Mouse (Mus musculus) stomach, postnatal 0 days (tissue): ENCODE data around the gene Fam213b.

Experiments
- CTCF ChIP-seq: IDR thresholded peaks from 2 replicates; pipeline ENCODE4 v1.5.1; 2016; ENCODE audit warnings: antibody characterized with exemption, low read depth, mild to moderate bottlenecking, moderate library complexity
- EP300 ChIP-seq: optimal IDR thresholded peaks from 2 replicates; pipeline ENCODE3; 2016; ENCODE audit warnings: antibody characterized with exemption

DNA sequence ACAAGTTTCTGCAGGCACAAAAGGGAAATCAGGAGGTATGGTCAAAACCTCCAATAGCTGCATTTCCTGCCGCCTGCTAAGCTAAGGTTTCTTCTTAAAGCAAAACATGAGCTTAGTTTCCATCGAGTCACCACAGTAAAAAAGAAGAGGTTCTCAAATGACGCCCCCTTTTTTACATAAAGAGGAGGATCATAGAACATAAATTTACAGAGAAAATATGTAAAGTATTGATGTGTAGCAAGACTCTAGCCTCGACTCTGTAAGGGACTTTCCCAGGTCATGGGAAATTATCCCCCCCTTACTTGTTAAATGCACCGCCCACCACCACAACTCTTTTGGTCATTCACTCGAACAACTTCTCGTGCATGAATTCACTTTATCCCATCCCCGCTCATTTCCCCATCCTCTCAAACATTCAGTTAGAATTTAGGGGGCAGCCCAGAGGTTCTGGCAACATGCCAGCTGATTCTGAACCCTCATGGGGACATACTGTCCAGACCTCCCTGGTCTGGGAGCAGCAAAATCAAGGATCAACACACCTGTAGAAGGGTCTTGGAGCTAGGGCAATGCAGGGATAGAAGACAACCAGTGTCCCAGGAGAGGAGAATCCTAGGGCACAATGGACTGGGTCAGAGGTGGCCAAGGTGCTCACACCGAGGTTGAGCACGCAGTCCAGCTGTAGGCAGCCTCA is 43.8 kb upstream of the Fam213b start:
- no peak for TF ChIP-seq EP300
- no peak for TF ChIP-seq CTCF
